Mouse (Mus musculus) layer of hippocampus, adult 9-11 months (tissue): Measurements from ENCODE around the gene Mylpf.
"Not testable (repeated sequence)": the region's sequence is repeated elsewhere in the genome, so short reads cannot be mapped to it uniquely, and the experiment has no call there.

ENCODE experiments used
- DNase-seq: peaks from one replicate; pipeline ENCODE4 v3.0.0; 2022

Mylpf gene

GRCm38 (mm10) chr7:127208553-127209438 lies at the start of gene Mylpf:
Mylpf (plus strand) TSS chr7:127208890.
- peak; percentile 99 for DNase-seq

- no peak for DNase-seq
Observed at GRCm38 (mm10) chr7:127162546-127162945, 46.1 kb upstream of the Mylpf start.

DNA sequence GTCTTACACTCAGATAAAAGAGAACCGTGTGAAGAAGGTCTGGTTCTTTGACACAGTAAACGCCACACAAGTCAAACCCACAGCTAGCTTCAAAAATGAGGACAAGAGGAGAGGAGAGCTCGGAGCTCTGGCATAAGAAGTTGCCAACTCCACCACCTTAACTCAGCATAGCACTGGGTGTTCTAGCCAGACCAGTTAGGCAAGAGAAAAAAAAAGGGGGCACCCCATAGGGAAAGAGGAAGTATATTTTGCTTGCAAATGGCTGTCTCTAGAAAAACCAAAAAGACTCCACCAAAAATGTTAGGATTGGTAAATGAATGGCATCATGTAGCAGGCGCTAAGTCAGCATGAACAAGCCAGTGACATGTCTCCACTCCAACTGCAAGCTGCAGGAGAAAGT lies 44.7 kb upstream of the Mylpf start:
- no peak for DNase-seq

- DNase-seq: no peak
Observed at GRCm38 (mm10) chr7:127165607-127166493, 42.8 kb upstream of the Mylpf start.

DNA sequence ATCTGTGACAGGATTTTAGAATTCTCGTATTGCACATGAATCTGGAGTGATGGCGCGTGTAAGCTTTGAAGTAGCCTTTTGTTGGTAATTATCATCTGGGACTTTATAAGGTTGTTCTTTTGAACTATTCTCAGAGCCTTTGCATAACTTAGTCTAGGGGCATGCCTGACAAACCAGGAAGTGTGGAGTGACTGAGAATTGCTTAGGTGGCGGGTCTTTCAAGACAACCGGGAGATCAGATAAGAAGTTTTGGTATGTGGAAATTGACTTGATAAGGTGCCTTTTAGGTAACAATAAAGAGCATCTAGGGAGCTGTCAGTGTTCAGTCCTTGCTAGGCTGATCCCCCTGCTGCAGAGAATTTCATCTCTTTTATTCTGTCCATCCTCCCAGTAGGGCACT lies 42.2 kb upstream of the Mylpf start:
- DNase-seq: no peak

DNA sequence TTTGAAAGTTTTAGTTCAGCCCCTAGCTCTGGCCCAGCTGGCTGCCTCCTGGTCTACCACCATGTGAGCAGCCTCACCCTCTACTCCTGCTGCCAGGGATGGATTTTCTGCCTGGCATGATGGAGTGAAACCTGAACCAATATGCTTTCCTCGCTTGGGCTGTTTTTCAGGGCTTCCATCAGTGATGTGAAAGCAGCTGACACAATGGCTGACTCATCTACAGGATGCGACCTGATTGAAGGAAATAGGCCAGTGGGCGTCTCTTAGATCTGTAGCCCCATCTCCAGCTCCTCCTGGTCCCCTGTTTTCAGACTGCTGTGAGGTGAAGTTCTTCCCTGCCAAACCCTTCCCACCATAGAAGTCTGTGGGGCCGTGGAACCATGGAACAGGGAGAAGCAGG lies 31.8 kb upstream of the Mylpf start:
- no peak for DNase-seq

GRCm38 (mm10) chr7:127180783-127181182 lies 27.9 kb upstream of the Mylpf start:
- DNase-seq: no peak

GRCm38 (mm10) chr7:127181724-127182123 lies 27.0 kb upstream of the Mylpf start:
- DNase-seq: not testable (repeated sequence)

GRCm38 (mm10) chr7:127183345-127183744 lies 25.3 kb upstream of the Mylpf start:
- no peak for DNase-seq

- DNase-seq: no peak
Observed at GRCm38 (mm10) chr7:127183828-127184227, 24.9 kb upstream of the Mylpf start.

DNA sequence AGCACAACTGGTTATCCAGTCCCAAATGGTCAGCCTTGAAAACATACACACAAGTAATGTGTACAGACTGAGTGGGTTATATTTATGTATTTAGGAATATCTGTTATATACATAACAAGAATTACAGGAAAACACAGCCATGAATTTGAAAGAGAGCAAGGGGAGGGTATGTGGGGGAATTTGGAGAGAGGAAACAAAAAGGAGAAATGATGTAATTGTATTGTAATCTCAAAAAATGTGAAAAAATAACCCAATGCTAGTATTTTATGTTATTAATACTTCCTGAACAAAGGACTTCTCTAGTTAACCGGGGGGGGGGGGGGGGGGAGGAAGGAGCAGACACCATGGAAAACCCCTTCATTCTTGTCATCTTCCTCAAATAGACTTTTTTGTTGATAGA lies 24.0 kb upstream of the Mylpf start:
- DNase-seq: no peak

- DNase-seq: no peak
Observed at GRCm38 (mm10) chr7:127185601-127186000, 23.1 kb upstream of the Mylpf start.

- DNase-seq: no peak
Observed at GRCm38 (mm10) chr7:127187351-127187750, 21.3 kb upstream of the Mylpf start.

DNA sequence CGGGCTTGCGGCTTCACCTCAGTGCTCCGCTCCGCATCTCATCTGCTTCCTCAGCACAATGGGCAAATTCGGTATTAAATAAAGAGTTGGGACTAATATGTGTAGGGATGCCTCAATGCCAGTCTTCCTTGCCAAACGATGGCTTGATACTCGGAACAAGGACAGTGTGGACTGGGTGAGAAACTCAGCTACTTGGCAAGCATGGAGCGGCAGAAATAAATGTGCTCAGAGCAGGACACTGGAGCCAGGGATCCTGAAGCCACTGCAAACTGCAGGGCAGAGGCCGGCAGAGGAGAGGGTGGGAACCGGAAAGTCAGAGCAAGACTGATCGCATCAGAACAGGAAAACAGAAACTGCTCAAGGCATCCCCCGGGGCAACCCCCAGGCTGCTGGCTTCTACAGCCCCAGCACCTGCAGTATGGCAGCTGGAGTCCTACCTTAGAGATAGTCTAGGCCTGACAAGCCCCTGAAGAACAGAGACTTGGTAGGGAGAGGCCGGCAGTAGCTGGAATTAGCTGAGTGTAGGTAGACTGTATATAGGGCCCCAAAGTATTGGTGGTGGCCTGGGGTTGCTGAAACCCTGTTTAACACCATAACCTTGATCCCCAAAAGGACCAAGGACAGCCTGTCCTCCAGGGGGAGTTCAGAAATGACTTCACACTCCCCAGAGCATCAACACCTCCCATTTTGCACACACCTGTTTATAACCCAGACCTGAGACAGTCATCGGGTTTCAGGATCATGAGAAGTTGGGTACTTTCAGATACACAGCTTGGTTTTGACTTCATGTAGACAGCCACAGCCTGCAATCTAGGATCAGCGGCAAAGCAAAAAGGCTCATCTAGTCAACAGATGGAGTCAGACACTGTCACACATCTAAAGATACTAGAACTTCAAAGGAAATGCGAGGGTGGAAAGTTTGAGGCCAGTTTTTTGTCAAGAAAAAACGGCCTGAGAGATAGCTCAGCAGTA lies 20.1 kb upstream of the Mylpf start:
- DNase-seq: no peak

DNA sequence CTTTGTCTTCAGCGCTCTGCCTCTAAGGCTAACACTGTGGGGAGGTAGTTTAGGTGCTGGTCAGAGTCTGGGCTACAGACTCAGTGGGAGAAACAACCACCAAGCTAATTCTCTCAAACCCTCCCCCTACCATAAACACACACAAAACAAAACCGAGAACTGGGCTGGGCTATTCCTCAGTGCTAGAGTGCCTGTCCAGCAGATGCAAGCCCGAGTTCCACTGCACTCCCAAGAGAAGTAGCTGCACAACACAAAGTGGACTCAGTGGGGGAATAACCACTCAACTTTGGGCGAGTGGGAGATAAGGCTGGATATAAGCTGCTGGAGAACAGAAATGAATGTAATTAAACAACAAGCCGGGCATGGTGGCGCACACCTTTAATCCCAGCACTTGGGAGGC lies 18.0 kb upstream of the Mylpf start:
- DNase-seq: no peak

DNA sequence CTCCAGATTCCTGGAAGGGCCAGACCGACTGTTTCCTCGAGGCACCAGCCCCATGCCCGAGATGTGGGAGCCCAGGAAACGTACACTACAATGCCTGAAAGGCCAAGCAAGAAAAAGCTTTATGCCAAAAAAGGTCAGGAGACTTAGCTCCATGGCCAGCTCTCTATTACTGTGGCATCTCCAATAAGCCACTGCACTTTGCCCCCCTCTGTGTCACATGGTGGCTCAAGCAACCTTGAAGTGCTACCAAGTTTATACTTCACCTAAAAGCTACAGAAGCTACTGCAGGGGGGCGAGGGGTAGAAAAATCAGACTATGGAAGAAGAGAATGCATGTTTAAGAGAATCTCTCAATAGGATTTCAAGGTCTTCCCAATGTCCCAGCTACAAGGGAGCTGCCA lies 15.7 kb upstream of the Mylpf start:
- no peak for DNase-seq

GRCm38 (mm10) chr7:127194011-127194632 lies 14.6 kb upstream of the Mylpf start:
- DNase-seq: no peak

DNA sequence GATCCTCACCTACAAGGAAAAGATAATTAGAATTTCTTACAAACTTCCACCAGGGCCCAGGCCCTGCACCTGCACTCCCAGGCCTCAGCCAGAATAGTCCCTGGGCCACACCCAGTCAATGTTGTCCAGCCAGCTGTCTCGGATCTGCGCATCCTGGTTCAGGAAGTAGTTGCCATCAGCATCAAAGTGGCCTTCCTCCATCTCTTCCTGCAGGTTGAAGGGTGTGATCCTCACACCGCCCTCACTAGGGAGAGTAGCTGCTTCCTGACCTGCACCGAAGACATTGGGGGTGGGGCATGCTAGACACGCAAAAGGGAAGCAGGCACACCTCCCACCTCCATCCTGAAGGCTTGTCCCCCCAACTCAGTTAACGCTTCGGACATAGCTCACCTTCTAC lies 14.1 kb upstream of the Mylpf start:
- DNase-seq: no peak

DNA sequence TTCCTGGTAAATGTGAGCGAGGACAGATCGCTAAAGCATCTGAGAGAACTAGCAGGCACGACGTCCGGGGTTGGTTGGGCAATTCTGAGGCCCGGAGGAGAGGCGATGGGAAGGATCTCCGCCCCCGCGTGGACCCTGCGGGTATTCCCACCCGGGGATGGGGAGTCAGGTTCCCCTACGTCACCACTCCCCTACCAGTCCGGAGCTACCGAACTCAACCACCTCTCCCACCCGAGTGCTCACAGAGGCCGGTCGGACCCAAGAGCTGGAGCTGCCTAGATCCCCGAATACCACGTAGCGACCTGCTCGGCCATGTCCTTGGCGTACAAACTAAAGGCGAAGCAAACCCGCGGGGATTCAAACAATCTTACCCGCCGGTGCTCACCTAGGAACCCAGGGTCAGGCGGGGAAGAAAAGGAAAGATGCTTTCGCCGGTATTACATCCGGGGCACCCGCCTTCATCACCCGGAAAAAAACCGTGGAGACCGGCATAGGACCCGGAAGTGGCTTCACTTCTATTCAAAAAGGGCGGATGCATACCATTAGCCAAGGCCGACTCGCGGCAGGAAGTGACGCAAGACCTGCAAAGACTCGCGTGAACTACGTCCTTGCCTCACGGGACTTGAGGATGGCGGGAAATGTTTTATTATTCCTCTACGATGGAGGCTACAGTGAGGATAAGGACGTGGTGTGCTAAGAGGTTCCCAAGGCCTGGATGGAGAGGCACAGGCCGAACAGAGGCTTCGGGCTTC lies 13.0 kb upstream of the Mylpf start, which contains the start of gene Cd2bp2:
Gene Cd2bp2, minus strand, starts transcription at position 507 of the 752 bp plus-strand sequence.
- DNase-seq: peak; percentile 97

- no peak for DNase-seq
Observed at GRCm38 (mm10) chr7:127196484-127196883, 12.2 kb upstream of the Mylpf start.

GRCm38 (mm10) chr7:127206606-127207005 lies 2.1 kb upstream of the Mylpf start:
- DNase-seq: no peak
